Mouse (Mus musculus): Measurements from ENCODE around the gene Trpc7. TPM values are rescaled to one million over a fixed set of nuclear protein-coding genes. Genes with fewer than 3 reads are reported as not detected.

The Trpc7 gene
- total RNA-seq, 2 experiments from 2014 or later = 3.3 to 3.6 TPM

GRCm38 (mm10) chr13:56792844-56793243 is 102.9 kb downstream of the Trpc7 start:
- DNase-seq (ENCODE audit: low spot score in 2 of 2) = no peak

- DNase-seq (ENCODE audit: low spot score in 2 of 2) = no peak
Measured at GRCm38 (mm10) chr13:56790683-56791082, 105.1 kb downstream of the Trpc7 start.

- no peak for DNase-seq (ENCODE audit: low spot score in 2 of 2)
Measured at GRCm38 (mm10) chr13:56782621-56783020, 113.2 kb downstream of the Trpc7 start.

GRCm38 (mm10) chr13:56781697-56782096 is 114.1 kb downstream of the Trpc7 start:
- DNase-seq (ENCODE audit: low spot score in 2 of 2) = no peak

- DNase-seq (ENCODE audit: low spot score in 2 of 2) = no peak
Measured at GRCm38 (mm10) chr13:56780746-56781469, 114.9 kb downstream of the Trpc7 start.

GRCm38 (mm10) chr13:56774304-56774703 is 121.5 kb downstream of the Trpc7 start:
- no peak for DNase-seq (ENCODE audit: low spot score in 2 of 2)

- DNase-seq (ENCODE audit: low spot score in 2 of 2) = no peak
Measured at GRCm38 (mm10) chr13:56773262-56773870, 122.4 kb downstream of the Trpc7 start.

- no peak for DNase-seq (ENCODE audit: low spot score in 2 of 2)
Measured at GRCm38 (mm10) chr13:56772592-56772991, 123.2 kb downstream of the Trpc7 start.

- no peak for DNase-seq (ENCODE audit: low spot score in 2 of 2)
Measured at GRCm38 (mm10) chr13:56770786-56771185, 125.0 kb downstream of the Trpc7 start.

- no peak for DNase-seq (ENCODE audit: low spot score in 2 of 2)
Measured at GRCm38 (mm10) chr13:56770136-56770578, 125.6 kb downstream of the Trpc7 start.

- DNase-seq (ENCODE audit: low spot score in 2 of 2) = no peak
Measured at GRCm38 (mm10) chr13:56769431-56769830, 126.4 kb downstream of the Trpc7 start.

GRCm38 (mm10) chr13:56766211-56766610 is 129.6 kb downstream of the Trpc7 start:
- no peak for DNase-seq (ENCODE audit: low spot score in 2 of 2)

- DNase-seq (ENCODE audit: low spot score in 2 of 2) = no peak
Measured at GRCm38 (mm10) chr13:56765284-56766032, 130.3 kb downstream of the Trpc7 start.

- no peak for DNase-seq (ENCODE audit: low spot score in 2 of 2)
Measured at GRCm38 (mm10) chr13:56762446-56763229, 133.2 kb downstream of the Trpc7 start.

GRCm38 (mm10) chr13:56758492-56758891 is 137.3 kb downstream of the Trpc7 start:
- DNase-seq (ENCODE audit: low spot score in 2 of 2) = peak; percentile 74 to 80

GRCm38 (mm10) chr13:56757201-56757600 is 138.6 kb downstream of the Trpc7 start:
- DNase-seq (ENCODE audit: low spot score in 2 of 2) = no peak

GRCm38 (mm10) chr13:56755871-56756270 is 139.9 kb downstream of the Trpc7 start:
- DNase-seq (ENCODE audit: low spot score in 2 of 2) = peak in 1 of 2 experiments; percentile 65

GRCm38 (mm10) chr13:56753192-56753951 is 142.4 kb downstream of the Trpc7 start, which contains the start of gene Gm45623:
TSS of gene Gm45623 (minus strand) at chr13:56753827.
- DNase-seq (ENCODE audit: low spot score in 2 of 2) = no peak

GRCm38 (mm10) chr13:56752474-56753191 is 143.2 kb downstream of the Trpc7 start:
- DNase-seq (ENCODE audit: low spot score in 2 of 2) = no peak

- DNase-seq (ENCODE audit: low spot score in 2 of 2) = no peak
Measured at GRCm38 (mm10) chr13:56751774-56752173, 144.0 kb downstream of the Trpc7 start.

All from layer of hippocampus, postnatal 10 days (tissue).